19 mouse cellular contexts compared by ENCODE assay signal in the genomic region with DNA sequence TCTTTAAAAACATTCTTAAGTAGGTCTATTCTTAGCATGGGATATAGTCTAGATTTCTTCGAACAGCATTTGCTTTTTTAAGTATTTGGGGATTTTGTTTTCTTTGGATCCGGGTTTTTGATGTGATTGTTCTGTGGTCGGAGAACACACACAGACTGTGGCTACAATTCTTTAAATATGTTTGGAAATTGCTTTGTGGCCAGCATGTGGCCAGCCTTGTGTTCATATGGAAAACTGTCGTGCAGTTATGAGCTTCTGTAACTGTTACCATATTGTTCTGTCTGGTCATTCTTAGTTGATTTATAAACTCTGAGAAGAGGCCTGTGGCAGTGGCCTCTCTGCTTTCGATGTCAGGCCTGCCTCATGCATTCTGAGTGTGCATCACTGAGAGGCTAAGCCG. TPM values are rescaled to one million over a fixed set of nuclear protein-coding genes. Genes with fewer than 3 reads are reported as not detected.
A peak's percentile ranks its signal among the peaks of the same experiment; 100 is the strongest.
DNase-seq lines count a peak whose midpoint lies in the region; ATAC-seq and TF ChIP-seq lines count a peak whose summit lies in the region.
"Had no signal": no experiment of that assay in that cellular context is flagged by ENCODE, and none has a peak within 500 bp of the region (broad histone marks: within the 10 kb centered on the region; RNA-seq: fewer than 3 reads in every experiment).

No protein-coding gene starts in this region.

- H3K27ac ChIP-seq in layer of hippocampus, adult 2 months: peak overlapping the region; percentile 23; the same call in 1 of the 2 replicates
- peak overlapping the region; percentile 80 for H3K27ac ChIP-seq in embryonic facial prominence, embryonic 13.5 days
- peak overlapping the region; percentile 33 for H3K27ac ChIP-seq in stomach, embryonic 14.5 days (ENCODE audit: low read length)
- no peak overlapping the region for H3K27ac ChIP-seq in liver, embryonic 12.5 days
- H3K27ac ChIP-seq: heart, embryonic 13.5 days; hindbrain, postnatal 0 days; midbrain, embryonic 13.5 days had no signal

- ATAC-seq in embryonic facial prominence, embryonic 13.5 days (ENCODE audit: insufficient number of reproducible peaks, insufficient read depth, low FRiP score, low TSS enrichment, low read depth): no peak
- no peak for ATAC-seq in stomach, embryonic 14.5 days (ENCODE audit: insufficient number of reproducible peaks, insufficient read depth, low FRiP score, low read depth)
- ATAC-seq in liver, embryonic 12.5 days: no peak
- ATAC-seq: forebrain, postnatal 0 days; hindbrain, postnatal 0 days; midbrain, embryonic 13.5 days had no signal

- DNase-seq in layer of hippocampus, adult 2 months (ENCODE audit: low spot score in 2 of 2): no peak
- no peak for DNase-seq in layer of hippocampus, postnatal 10 days (ENCODE audit: low spot score in 2 of 2)
- DNase-seq in NIH3T3 (ENCODE audit: low read depth): peak; percentile 44
- DNase-seq in urinary bladder, postnatal 25 days (ENCODE audit: low spot score): no peak
- DNase-seq: cerebellum, adult 9-11 months; forebrain, postnatal 0 days; heart, adult 11 months; heart, postnatal 36 days; kidney, adult 8-10 months; liver; lung, adult 2 months; lung, postnatal 4 days had no signal

- no peak overlapping the region for H3K9ac ChIP-seq in embryonic facial prominence, embryonic 13.5 days
- H3K9ac ChIP-seq in stomach, embryonic 14.5 days (replicated peaks; ENCODE audit: low read depth, low read length): no peak overlapping the region
- H3K9ac ChIP-seq in liver, embryonic 12.5 days: no peak overlapping the region
- H3K9ac ChIP-seq: forebrain, postnatal 0 days; heart, embryonic 13.5 days; midbrain, embryonic 13.5 days had no signal

- H3K9me3 ChIP-seq in embryonic facial prominence, embryonic 13.5 days: no peaks in the 10 kb centered on the region
- no peaks in the 10 kb centered on the region for H3K9me3 ChIP-seq in stomach, embryonic 14.5 days (ENCODE audit: control insufficient read depth, low read depth, low read length)
- H3K9me3 ChIP-seq in liver, embryonic 12.5 days (replicated peaks): no peaks in the 10 kb centered on the region
- H3K9me3 ChIP-seq: heart, embryonic 13.5 days; midbrain, embryonic 13.5 days had no signal

- peaks cover 12% of the 10 kb centered on the region for H3K36me3 ChIP-seq in embryonic facial prominence, embryonic 13.5 days
- H3K36me3 ChIP-seq in stomach, embryonic 14.5 days (ENCODE audit: control insufficient read depth, insufficient read depth, low read length): no peaks in the 10 kb centered on the region; the same call in 1 of the 2 replicates
- peaks cover 21% of the 10 kb centered on the region for H3K36me3 ChIP-seq in liver, embryonic 12.5 days

- H3K4me2 ChIP-seq in embryonic facial prominence, embryonic 13.5 days: no peak overlapping the region
- H3K4me2 ChIP-seq in stomach, embryonic 14.5 days (replicated peaks; ENCODE audit: low read depth, low read length): no peak overlapping the region
- no peak overlapping the region for H3K4me2 ChIP-seq in liver, embryonic 12.5 days
- H3K4me2 ChIP-seq: heart, embryonic 13.5 days; midbrain, embryonic 13.5 days had no signal

- no peak for TF ChIP-seq CTCF in layer of hippocampus, adult 2 months (conservative IDR thresholded peaks at IDR 0.05)

- no peak overlapping the region for H3K4me3 ChIP-seq in layer of hippocampus, adult 2 months
- H3K4me3 ChIP-seq in embryonic facial prominence, embryonic 13.5 days: no peak overlapping the region
- no peak overlapping the region for H3K4me3 ChIP-seq in stomach, embryonic 14.5 days (ENCODE audit: low read depth, low read length)
- H3K4me3 ChIP-seq in liver, embryonic 12.5 days: no peak overlapping the region
- H3K4me3 ChIP-seq: erythroblast, embryonic 14.5 days; heart, embryonic 13.5 days; midbrain, embryonic 13.5 days had no signal

- WGBS in embryonic facial prominence, embryonic 13.5 days: 40% methylated on average over 6 of the region's 6 CpGs
- WGBS in stomach, embryonic 14.5 days: 66% methylated on average over 6 of the region's 6 CpGs
- 79% methylated on average over 6 of the region's 6 CpGs for WGBS in liver, embryonic 12.5 days (ENCODE audit: insufficient replicate concordance)

- no peaks in the 10 kb centered on the region for H3K27me3 ChIP-seq in embryonic facial prominence, embryonic 13.5 days
- H3K27me3 ChIP-seq in stomach, embryonic 14.5 days (ENCODE audit: control insufficient read depth, insufficient read depth, low read length): no peaks in the 10 kb centered on the region
- no peaks in the 10 kb centered on the region for H3K27me3 ChIP-seq in liver, embryonic 12.5 days (replicated peaks)
- H3K27me3 ChIP-seq: heart, embryonic 13.5 days; midbrain, embryonic 13.5 days had no signal

- H3K4me1 ChIP-seq in embryonic facial prominence, embryonic 13.5 days: peaks cover 56% of the 10 kb centered on the region
- H3K4me1 ChIP-seq in stomach, embryonic 14.5 days (ENCODE audit: control insufficient read depth, insufficient read depth, low read length): peaks cover 4% of the 10 kb centered on the region; the same call in 1 of the 2 replicates
- H3K4me1 ChIP-seq in liver, embryonic 12.5 days: no peaks in the 10 kb centered on the region

RNA-seq across cellular contexts. Expression of a gene that starts 26.7 kb away (rescaled TPM):
- total RNA-seq in layer of hippocampus, adult 2 months (2021): 10 to 100 TPM; 10.3 to 12.8 TPM
- total RNA-seq in layer of hippocampus, postnatal 10 days (2021): 10 to 100 TPM; 13.1 to 14.0 TPM
- 6.1 and 7.2 TPM in 2 replicates for polyA plus RNA-seq in embryonic facial prominence, embryonic 13.5 days (2015; fragmentation: Nextera tagmentation; extraction: Ambion mirVana)
- 5.0 and 5.1 TPM in 2 replicates for polyA plus RNA-seq in stomach, embryonic 14.5 days (2014; fragmentation: Nextera tagmentation; extraction: Ambion mirVana)
- polyA plus RNA-seq in liver, embryonic 12.5 days (2016; fragmentation: Nextera tagmentation; extraction: Ambion mirVana): 7.8 and 8.0 TPM in 2 replicates

RNA-seq across cellular contexts. Expression of a gene that starts 44.8 kb away (rescaled TPM):
- 10 to 100 TPM; 48.7 to 49.1 TPM for total RNA-seq in layer of hippocampus, adult 2 months (2021)
- total RNA-seq in layer of hippocampus, postnatal 10 days (2021): 10 to 100 TPM; 41.1 to 41.8 TPM
- polyA plus RNA-seq in embryonic facial prominence, embryonic 13.5 days (2015; fragmentation: Nextera tagmentation; extraction: Ambion mirVana): 87.3 and 98.5 TPM in 2 replicates
- polyA plus RNA-seq in stomach, embryonic 14.5 days (2014; fragmentation: Nextera tagmentation; extraction: Ambion mirVana): 82.7 and 87.3 TPM in 2 replicates
- polyA plus RNA-seq in liver, embryonic 12.5 days (2016; fragmentation: Nextera tagmentation; extraction: Ambion mirVana): 37.1 and 37.2 TPM in 2 replicates

RNA-seq across cellular contexts. Expression of a gene that starts 53.7 kb away (rescaled TPM):
- 10 to 100 TPM; 48.8 to 51.1 TPM for total RNA-seq in layer of hippocampus, adult 2 months (2021)
- 10 to 100 TPM; 31.8 to 38.1 TPM for total RNA-seq in layer of hippocampus, postnatal 10 days (2021)
- 25.8 and 28.0 TPM in 2 replicates for polyA plus RNA-seq in embryonic facial prominence, embryonic 13.5 days (2015; fragmentation: Nextera tagmentation; extraction: Ambion mirVana)
- polyA plus RNA-seq in stomach, embryonic 14.5 days (2014; fragmentation: Nextera tagmentation; extraction: Ambion mirVana): 25.7 and 27.9 TPM in 2 replicates
- 31.9 and 34.5 TPM in 2 replicates for polyA plus RNA-seq in liver, embryonic 12.5 days (2016; fragmentation: Nextera tagmentation; extraction: Ambion mirVana)
